Comparison of ENCODE assay signal across 19 mouse cellular contexts in genomic region chr4:107287517-107287916, GRCm38 (mm10). TPM values are rescaled to one million over a fixed set of nuclear protein-coding genes. Genes with fewer than 3 reads are reported as not detected.
"Had no signal": no experiment of that assay in that cellular context is flagged by ENCODE, and none has a peak within 500 bp of the region (broad histone marks: within the 10 kb centered on the region; RNA-seq: fewer than 3 reads in every experiment).

No protein-coding gene starts in this region.

- H3K36me3 ChIP-seq: midbrain, embryonic 15.5 days; neural tube, embryonic 12.5 days; stomach, embryonic 15.5 days had no signal

- H3K27ac ChIP-seq: liver, embryonic 14.5 days; macrophage; midbrain, embryonic 13.5 days; midbrain, embryonic 15.5 days; neural tube, embryonic 12.5 days; stomach, embryonic 15.5 days had no signal

- H3K4me2 ChIP-seq: lung, embryonic 14.5 days; midbrain, embryonic 13.5 days; midbrain, embryonic 15.5 days; neural tube, embryonic 12.5 days; stomach, embryonic 15.5 days had no signal

- H3K4me1 ChIP-seq: midbrain, embryonic 13.5 days; midbrain, embryonic 15.5 days; neural tube, embryonic 12.5 days; stomach, embryonic 15.5 days had no signal

- ATAC-seq: midbrain, embryonic 13.5 days; midbrain, embryonic 15.5 days had no signal

- H3K4me3 ChIP-seq: megakaryocyte, embryonic 14.5 days; midbrain, embryonic 13.5 days; midbrain, embryonic 15.5 days; neural tube, embryonic 12.5 days; stomach, embryonic 15.5 days had no signal

- DNase-seq: lung, adult 18-20 months; lung, embryonic 14.5 days; lung, postnatal 10 days; right cerebral cortex, postnatal 14 days; thymus, adult 18-20 months; thymus, postnatal 14 days; thymus, postnatal 36 days had no signal

- H3K9ac ChIP-seq: liver, embryonic 14.5 days; lung, embryonic 14.5 days; midbrain, embryonic 13.5 days; midbrain, embryonic 15.5 days; neural tube, embryonic 12.5 days; stomach, embryonic 15.5 days had no signal

- H3K27me3 ChIP-seq: midbrain, embryonic 13.5 days; midbrain, embryonic 15.5 days; neural tube, embryonic 12.5 days; stomach, embryonic 15.5 days had no signal

- H3K9me3 ChIP-seq: midbrain, embryonic 13.5 days; midbrain, embryonic 15.5 days; neural tube, embryonic 12.5 days; stomach, embryonic 15.5 days had no signal

RNA-seq across cellular contexts. Expression of gene Dio1, which starts 19.5 kb away (rescaled TPM):
- total RNA-seq: megakaryocyte progenitor cell, adult 5-6 weeks; midbrain, postnatal 0 days; monocyte, adult 5-6 weeks; neutrophil, adult 5-6 weeks had no signal
- polyA plus RNA-seq: liver, embryonic 14.5 days; lung, embryonic 14.5 days; macrophage; midbrain, embryonic 15.5 days; midbrain, postnatal 0 days; neural tube, embryonic 12.5 days; neural tube, embryonic 14.5 days had no signal
